Mouse (Mus musculus) kidney, adult 2 months (tissue): ENCODE measurements at regions not wholly inside any gene's neighbourhood (a gene's known extent, or its start where the extent isn't known, plus 50 kb on each side); places are given as distances from the start of the nearest gene placed in this dataset.

Experiments used
- DNase-seq: peaks from one replicate; pipeline ENCODE4 v3.0.0; 2021
- H3K27ac ChIP-seq: fragments of 200-500 bp; 2 replicates; pipeline ENCODE4 v1.5.1; 2012; ENCODE audit warnings: low read depth, low read length, control low read depth, inconsistent platforms; ENCODE audit not compliant: insufficient read depth
- H3K27me3 ChIP-seq: fragments of 200-500 bp; replicated peaks from 2 replicates; pipeline ENCODE4 v1.6.1; 2012; ENCODE audit warnings: mild to moderate bottlenecking, moderate library complexity, low read length, inconsistent platforms; ENCODE audit not compliant: control insufficient read depth, insufficient read depth
- H3K36me3 ChIP-seq: fragments of 200-500 bp; 2 replicates; pipeline ENCODE4 v1.6.1; 2012; ENCODE audit warnings: mild to moderate bottlenecking, moderate library complexity, low read length, inconsistent platforms; ENCODE audit not compliant: control insufficient read depth, insufficient read depth
- H3K4me1 ChIP-seq: fragments of 200-500 bp; 2 replicates; pipeline ENCODE4 v1.6.1; 2011; ENCODE audit warnings: low read length; ENCODE audit not compliant: control insufficient read depth, insufficient read depth
- H3K4me3 ChIP-seq: fragments of 200-500 bp; 2 replicates; pipeline ENCODE4 v1.5.1; 2011; ENCODE audit warnings: mild to moderate bottlenecking, low read depth, low read length, control low read depth; ENCODE audit not compliant: insufficient read depth
- CTCF ChIP-seq: fragments of 200-500 bp; conservative IDR thresholded peaks from 2 replicates; pipeline ENCODE4 v1.5.1; 2011; ENCODE audit warnings: low read depth, mild to moderate bottlenecking, control low read depth, low read length, moderate library complexity, mixed read lengths; ENCODE audit not compliant: insufficient read depth, insufficient read length
- POLR2A ChIP-seq: fragments of 200-500 bp; IDR thresholded peaks from one replicate; pipeline ENCODE4 v1.6.1; 2011; ENCODE audit warnings: low read depth, low read length, control low read depth
- WGBS: fragments of 180-500 bp; shearing (Covaris S2); methylation state at CpG from one replicate; pipeline ENCODE4 v1.1.7; 2018; 5-methylcytosine and 5-hydroxymethylcytosine counted together

DNA sequence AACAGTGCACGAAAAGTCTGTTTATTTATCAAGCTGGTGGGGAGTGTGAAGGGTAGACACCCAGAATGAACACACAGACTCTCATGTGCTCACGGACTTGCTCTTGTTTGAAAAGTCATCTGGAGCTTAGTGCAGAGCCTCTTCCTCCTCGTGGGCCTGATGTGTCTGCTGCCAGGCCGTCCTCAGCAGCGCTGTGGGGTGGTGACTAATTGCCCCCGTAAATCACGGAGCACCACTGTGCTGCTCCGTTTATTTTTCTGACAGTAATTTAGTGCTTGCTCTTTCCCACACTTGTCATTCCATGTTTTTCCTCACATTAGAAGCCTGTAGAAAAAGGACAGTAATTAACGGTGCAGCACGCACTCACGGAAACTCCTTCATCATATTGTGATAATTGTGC, 51.2 kb upstream of the Gm17304 start:
- Histone ChIP-seq H3K36me3 (no peaks in the 10 kb centered on the region), H3K4me3 (no peak overlapping the region), H3K27ac (no peak overlapping the region), H3K27me3 (peaks cover 3% of the 10 kb centered on the region), H3K4me1 (no peaks in the 10 kb centered on the region)
- TF ChIP-seq POLR2A (no peak), CTCF (no peak)
- WGBS, result 19% methylated on average over 11 of the region's 11 CpGs
- DNase-seq, result no peak

DNA sequence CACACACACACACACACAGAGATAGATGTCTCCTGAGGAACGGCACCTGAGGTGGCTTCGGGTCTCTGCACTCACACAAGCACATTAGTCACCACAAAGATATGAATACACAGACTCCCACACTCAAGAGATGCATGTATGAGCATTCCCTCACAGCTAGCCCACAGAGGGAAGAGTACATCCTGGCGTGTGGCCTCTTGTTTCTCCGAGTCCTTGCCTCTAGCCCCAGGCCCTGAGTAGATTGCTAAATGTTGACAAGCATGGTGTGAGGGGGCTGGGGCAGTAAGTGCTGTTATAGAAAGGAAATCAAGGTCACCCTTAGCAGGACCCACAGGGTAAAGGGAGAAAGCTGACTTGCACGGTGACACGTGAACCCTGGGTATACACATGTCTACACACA, 69.6 kb upstream of the Gm17304 start:
- DNase-seq, result no peak
- no peaks in the 10 kb centered on the region for H3K36me3 ChIP-seq
- H3K27ac ChIP-seq, result no peak overlapping the region
- H3K27me3 ChIP-seq, result no peaks in the 10 kb centered on the region
- TF ChIP-seq POLR2A (no peak), CTCF (no peak)
- no peaks in the 10 kb centered on the region for H3K4me1 ChIP-seq
- H3K4me3 ChIP-seq, result no peak overlapping the region
- 78% methylated on average over 6 of the region's 6 CpGs for WGBS

DNA sequence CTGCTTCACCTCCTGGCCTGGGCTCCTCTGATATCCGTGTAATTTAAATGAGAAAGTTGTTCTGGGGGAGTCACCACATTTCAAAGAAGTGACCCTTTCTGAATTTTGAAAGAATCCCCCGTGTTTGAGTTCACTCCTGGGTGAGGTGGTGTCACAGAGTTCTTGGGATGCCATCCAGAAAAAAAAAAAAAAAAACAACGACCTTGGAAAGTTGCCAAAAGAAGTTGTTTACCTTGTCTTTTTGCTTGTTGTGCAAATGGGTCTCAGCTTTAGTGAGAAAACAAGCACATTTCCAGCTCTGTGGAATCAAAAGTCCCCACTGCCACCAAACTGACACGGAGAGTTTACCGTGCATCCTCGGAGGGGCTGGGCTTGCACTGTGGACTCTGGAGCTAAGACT, 71.7 kb upstream of the Gm17304 start:
- TF ChIP-seq POLR2A (no peak), CTCF (no peak)
- no peaks in the 10 kb centered on the region for H3K27me3 ChIP-seq
- H3K27ac ChIP-seq, result no peak overlapping the region
- H3K4me3 ChIP-seq, result no peak overlapping the region
- peak; percentile 21 for DNase-seq
- no peaks in the 10 kb centered on the region for H3K36me3 ChIP-seq
- WGBS, result 17% methylated on average over 6 of the region's 6 CpGs
- H3K4me1 ChIP-seq, result no peaks in the 10 kb centered on the region

DNA sequence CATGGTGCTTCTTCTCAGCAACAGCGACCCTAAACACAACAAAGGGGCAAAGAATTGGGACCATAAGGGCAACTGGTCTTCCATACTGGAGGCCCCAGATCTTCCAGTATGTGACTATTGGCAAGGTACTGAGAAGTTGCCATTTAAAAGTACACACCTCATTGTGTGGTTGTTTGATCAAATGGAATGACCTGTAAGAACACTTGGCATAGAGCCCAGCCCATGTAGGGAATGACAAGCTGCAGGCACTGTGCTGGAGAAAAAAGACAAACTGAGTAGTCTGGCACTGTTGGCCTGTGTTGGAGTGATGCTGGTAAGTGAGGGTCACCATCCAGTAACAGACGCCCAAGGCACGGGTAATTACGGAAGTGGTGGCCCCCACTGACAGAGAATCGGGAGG, 72.8 kb upstream of the Gm17304 start:
- H3K27ac ChIP-seq, result no peak overlapping the region
- H3K27me3 ChIP-seq, result no peaks in the 10 kb centered on the region
- H3K36me3 ChIP-seq, result no peaks in the 10 kb centered on the region
- H3K4me1 ChIP-seq, result no peaks in the 10 kb centered on the region
- TF ChIP-seq CTCF (no peak), POLR2A (no peak)
- 90% methylated on average over 5 of the region's 5 CpGs for WGBS
- no peak overlapping the region for H3K4me3 ChIP-seq
- peak; percentile 17 for DNase-seq

DNA sequence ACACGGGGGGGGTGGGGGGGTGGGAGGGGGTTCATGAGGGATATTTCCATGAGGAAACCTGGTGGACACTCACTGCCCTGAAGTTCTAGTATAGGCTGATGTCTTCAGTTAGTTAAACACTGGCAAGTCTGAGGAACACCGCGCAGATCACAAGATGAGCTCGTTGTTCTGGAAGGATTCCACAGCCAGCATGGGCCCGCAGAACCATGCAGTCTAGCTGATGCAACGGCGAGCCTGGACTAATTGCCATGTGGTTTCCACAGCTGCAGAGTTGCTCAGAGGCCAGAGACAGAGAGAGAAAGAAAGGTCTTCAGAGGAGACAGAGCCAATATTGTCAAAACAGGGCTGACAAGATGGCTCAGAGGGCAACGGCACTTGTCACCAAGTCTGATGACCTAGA, 70.8 kb upstream of the Barhl2 start:
- no peaks in the 10 kb centered on the region for H3K4me1 ChIP-seq
- H3K4me3 ChIP-seq, result no peak overlapping the region
- WGBS, result 89% methylated on average over 8 of the region's 8 CpGs
- DNase-seq, result no peak
- H3K36me3 ChIP-seq, result no peaks in the 10 kb centered on the region
- no peak for TF ChIP-seq POLR2A
- no peak for TF ChIP-seq CTCF
- H3K27ac ChIP-seq, result no peak overlapping the region
- no peaks in the 10 kb centered on the region for H3K27me3 ChIP-seq

DNA sequence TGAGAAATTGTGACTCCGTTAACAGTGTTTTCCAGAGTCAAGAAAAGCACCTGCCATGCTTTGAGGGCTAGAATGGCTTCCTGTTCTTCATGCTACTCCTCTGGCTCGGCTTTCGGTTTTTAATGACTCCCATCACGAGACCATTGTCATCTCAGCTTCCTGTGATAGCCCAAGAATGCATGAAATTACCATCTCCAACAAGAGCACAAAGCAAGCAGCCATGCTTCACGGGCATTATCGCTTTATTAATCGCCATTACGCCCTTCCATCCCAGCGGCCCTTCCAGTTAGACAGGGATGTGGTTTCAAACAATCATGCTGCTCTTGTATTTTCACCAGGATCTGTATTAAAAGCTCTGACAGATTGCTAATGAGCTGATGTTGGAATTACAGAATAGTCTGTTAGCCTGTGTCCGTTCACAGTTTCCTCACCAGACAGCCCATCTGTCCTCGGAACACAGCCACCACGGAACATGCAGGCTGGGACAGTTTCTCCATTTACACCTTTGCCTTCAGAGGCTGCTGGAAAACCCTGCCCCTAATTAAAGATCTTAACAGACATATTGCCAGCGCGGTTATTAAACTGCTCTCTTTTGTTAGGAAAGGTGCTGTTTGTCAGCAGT, 69.5 kb upstream of the Barhl2 start:
- TF ChIP-seq CTCF, result no peak
- no peak for TF ChIP-seq POLR2A
- 69% methylated on average over 14 of the region's 14 CpGs for WGBS
- no peaks in the 10 kb centered on the region for H3K36me3 ChIP-seq

DNA sequence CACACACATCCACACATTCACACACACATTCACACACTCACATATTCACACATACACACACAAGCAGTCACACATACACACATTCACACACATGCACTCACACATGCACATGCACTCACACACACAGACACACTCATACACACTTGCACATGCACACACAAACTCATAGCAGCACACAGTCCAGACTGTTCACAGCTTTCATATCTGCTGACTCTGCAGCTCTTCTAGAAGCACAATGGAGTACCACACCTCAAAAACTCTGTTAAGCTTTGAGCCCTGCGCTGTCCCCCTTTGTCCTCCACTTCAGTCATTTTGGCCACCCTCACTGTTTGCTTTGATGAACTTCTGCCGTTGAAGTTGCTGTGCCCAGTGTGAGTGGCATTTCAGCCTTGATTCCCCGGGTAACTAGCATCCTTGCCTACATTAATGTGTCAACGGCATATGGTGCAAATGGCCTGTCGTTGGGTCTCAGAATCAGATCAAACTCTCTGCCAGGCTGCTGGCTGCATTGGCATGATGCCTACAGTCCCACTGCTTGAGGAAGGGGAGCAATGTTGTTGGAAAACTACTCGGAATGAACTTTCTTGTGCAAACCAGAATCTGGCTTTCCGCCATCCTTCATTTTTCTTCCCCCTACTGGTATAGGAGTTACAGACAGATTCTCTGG, 54.6 kb upstream of the Barhl2 start:
- no peak for TF ChIP-seq POLR2A
- no peak for TF ChIP-seq CTCF
- H3K27ac ChIP-seq, result no peak overlapping the region
- DNase-seq, result no peak
- no peaks in the 10 kb centered on the region for H3K36me3 ChIP-seq
- 78% methylated on average over 7 of the region's 7 CpGs for WGBS
- H3K4me3 ChIP-seq, result no peak overlapping the region
- H3K27me3 ChIP-seq, result no peaks in the 10 kb centered on the region
- no peaks in the 10 kb centered on the region for H3K4me1 ChIP-seq

More for the DNA sequence above, 69.5 kb upstream of the Barhl2 start:
- H3K4me1 ChIP-seq, result no peaks in the 10 kb centered on the region
- no peak overlapping the region for H3K4me3 ChIP-seq
- H3K27me3 ChIP-seq, result no peaks in the 10 kb centered on the region
- DNase-seq, result no peak
- H3K27ac ChIP-seq, result no peak overlapping the region
